Mouse (Mus musculus): ENCODE data around the gene Efhc1.

- no peak for TF ChIP-seq POLR2A (IDR thresholded peaks at IDR 0.05; ENCODE audit: insufficient read depth, low read length)
- no peak for TF ChIP-seq CTCF (IDR thresholded peaks at IDR 0.05; ENCODE audit: low read depth, low read length)
- no peak for TF ChIP-seq EP300 (IDR thresholded peaks at IDR 0.05; ENCODE audit: insufficient read depth, low read depth, low read length)
These were observed 35.1 kb downstream of the Efhc1 start for GRCm38 (mm10) chr1:20986378-20987056.

All from ES-Bruce4 (cell line).